Mouse (Mus musculus) lung, adult 18-20 months (tissue): ENCODE measurements around the gene Gucy1a1.
A peak's percentile ranks its signal among the peaks of the same experiment; 100 is the strongest.
"Not testable (repeated sequence)": the region's sequence is repeated elsewhere in the genome, so short reads cannot be mapped to it uniquely, and the experiment has no call there.

Source experiments
- DNase-seq, 2 experiments: peaks; one replicate each; pipeline ENCODE4 v3.0.0; 2022; ENCODE audit warnings: mixed read lengths in 2 of 2

Gene Gucy1a1

GRCm38 (mm10) chr3:82145126-82145901, at the start of gene Gucy1a1:
Gene Gucy1a1 (minus strand): TSS chr3:82145789.
- DNase-seq = peak; percentile 53 to 57

GRCm38 (mm10) chr3:82191559-82192245, 46.1 kb upstream of the Gucy1a1 start:
- DNase-seq = no peak

- no peak for DNase-seq
Measured at GRCm38 (mm10) chr3:82185626-82186025, 40.0 kb upstream of the Gucy1a1 start.

- no peak for DNase-seq
Measured at GRCm38 (mm10) chr3:82181500-82181899, 35.9 kb upstream of the Gucy1a1 start.

GRCm38 (mm10) chr3:82180253-82180652, 34.7 kb upstream of the Gucy1a1 start:
- peak in 1 of 2 experiments; percentile 13 for DNase-seq

GRCm38 (mm10) chr3:82175501-82175900, 29.9 kb upstream of the Gucy1a1 start:
- no peak for DNase-seq

- no peak for DNase-seq
Measured at GRCm38 (mm10) chr3:82167064-82167463, 21.5 kb upstream of the Gucy1a1 start.

GRCm38 (mm10) chr3:82165937-82166336, 20.3 kb upstream of the Gucy1a1 start:
- DNase-seq = no peak

- not testable (repeated sequence) for DNase-seq
Measured at GRCm38 (mm10) chr3:82162992-82163391, 17.4 kb upstream of the Gucy1a1 start.

- no peak for DNase-seq
Measured at GRCm38 (mm10) chr3:82145978-82146377, 389 bp upstream of the Gucy1a1 start.

- no peak for DNase-seq
Measured at GRCm38 (mm10) chr3:82144725-82145125, 864 bp downstream of the Gucy1a1 start.

GRCm38 (mm10) chr3:82140781-82141180, 4.8 kb downstream of the Gucy1a1 start:
- DNase-seq = no peak

GRCm38 (mm10) chr3:82138002-82138667, 7.5 kb downstream of the Gucy1a1 start:
- no peak for DNase-seq

- DNase-seq = no peak
Measured at GRCm38 (mm10) chr3:82135483-82135882, 10.1 kb downstream of the Gucy1a1 start.

GRCm38 (mm10) chr3:82129258-82129657, 16.3 kb downstream of the Gucy1a1 start:
- DNase-seq = no peak

- DNase-seq = no peak
Measured at GRCm38 (mm10) chr3:82124567-82124966, 21.0 kb downstream of the Gucy1a1 start.

GRCm38 (mm10) chr3:82118916-82119315, 26.7 kb downstream of the Gucy1a1 start:
- DNase-seq = no peak

GRCm38 (mm10) chr3:82112439-82112838, 33.1 kb downstream of the Gucy1a1 start:
- peak; percentile 12 to 16 for DNase-seq

- no peak for DNase-seq
Measured at GRCm38 (mm10) chr3:82111986-82112385, 33.6 kb downstream of the Gucy1a1 start.

- no peak for DNase-seq
Measured at GRCm38 (mm10) chr3:82108951-82109350, 36.6 kb downstream of the Gucy1a1 start.

- DNase-seq = no peak
Measured at GRCm38 (mm10) chr3:82104229-82104628, 41.4 kb downstream of the Gucy1a1 start.

- DNase-seq = no peak
Measured at GRCm38 (mm10) chr3:82099127-82099526, 46.5 kb downstream of the Gucy1a1 start.

GRCm38 (mm10) chr3:82096801-82097200, 48.8 kb downstream of the Gucy1a1 start:
- DNase-seq = no peak
